Mouse (Mus musculus): Measurements from ENCODE around the gene Sept9.

- TF ChIP-seq POLR2A (IDR thresholded peaks at IDR 0.05; ENCODE audit: control insufficient read depth, low read depth, low read length) (no peak), CTCF (IDR thresholded peaks at IDR 0.05; ENCODE audit: control insufficient read depth, insufficient read depth, insufficient replicate concordance, low read depth, low read length) (no peak)
Observed at GRCm38 (mm10) chr11:117185076-117185933, 14.2 kb upstream of the Sept9 start.
